Mouse (Mus musculus) hindbrain, embryonic 14.5 days (tissue): ENCODE measurements around the gene Herc2. TPM values are rescaled to one million over a fixed set of nuclear protein-coding genes. Genes with fewer than 3 reads are reported as not detected.

Experiments used
- ATAC-seq: fragments of 200-750 bp; cut with Nextera tagmentation; 2 replicates; pipeline ENCODE4 v1.8.0; 2017; ENCODE audit warnings: moderate number of reproducible peaks, mild to moderate bottlenecking, moderate TSS enrichment, moderate library complexity; ENCODE audit not compliant: low FRiP score
- DNase-seq: peaks from one replicate; pipeline ENCODE4 v3.0.0-alpha.2; 2015; ENCODE audit warnings: low spot score
- H3K27ac ChIP-seq: fragments of 300-500 bp; sonication (generic); 2 replicates; pipeline ENCODE4 v1.5.1; 2014; ENCODE audit warnings: mild to moderate bottlenecking, moderate library complexity
- H3K27me3 ChIP-seq: fragments of 300-500 bp; sonication (generic); 2 replicates; pipeline ENCODE4 v1.6.1; 2014; ENCODE audit warnings: mild to moderate bottlenecking, low read length, mixed read lengths; ENCODE audit not compliant: control insufficient read depth, insufficient read depth
- H3K36me3 ChIP-seq: fragments of 300-500 bp; sonication (generic); replicated peaks from 2 replicates; pipeline ENCODE4 v1.6.1; 2014; ENCODE audit not compliant: control insufficient read depth, insufficient read depth
- H3K4me1 ChIP-seq: fragments of 300-500 bp; sonication (generic); replicated peaks from 2 replicates; pipeline ENCODE4 v1.6.1; 2014; ENCODE audit warnings: antibody characterized with exemption, low read length, mixed read lengths; ENCODE audit not compliant: control insufficient read depth, insufficient read depth
- H3K4me2 ChIP-seq: fragments of 300-500 bp; sonication (generic); replicated peaks from 2 replicates; pipeline ENCODE4 v1.6.1; 2014; ENCODE audit warnings: mild to moderate bottlenecking, moderate library complexity
- H3K4me3 ChIP-seq: fragments of 300-500 bp; sonication (generic); replicated peaks from 2 replicates; pipeline ENCODE4 v1.5.1; 2014; ENCODE audit warnings: mild to moderate bottlenecking, low read length
- H3K9ac ChIP-seq: fragments of 300-500 bp; sonication (generic); 2 replicates; pipeline ENCODE4 v1.6.1; 2014
- H3K9me3 ChIP-seq: fragments of 300-500 bp; sonication (generic); 2 replicates; pipeline ENCODE4 v1.6.1; 2016; ENCODE audit warnings: low read length; ENCODE audit not compliant: control insufficient read depth
- WGBS: fragments of 180-500 bp; shearing (Covaris S2); extraction: QIAGEN DNeasy Blood & Tissue Kit; methylation state at CpG from one replicate; pipeline ENCODE4 v1.1.7; 2014; 5-methylcytosine and 5-hydroxymethylcytosine counted together
- polyA plus RNA-seq: library from polyadenylated mRNA; unstranded; fragments of >200 nt; fragmentation: Nextera tagmentation; extraction: Ambion mirVana; gene quantifications from 2 replicates; pipeline ENCODE4 v1.2.1, GENCODE M21; 2014

Herc2 gene
- polyA plus RNA-seq, 1 experiment from 2014 or later, result 57.4 TPM

DNA sequence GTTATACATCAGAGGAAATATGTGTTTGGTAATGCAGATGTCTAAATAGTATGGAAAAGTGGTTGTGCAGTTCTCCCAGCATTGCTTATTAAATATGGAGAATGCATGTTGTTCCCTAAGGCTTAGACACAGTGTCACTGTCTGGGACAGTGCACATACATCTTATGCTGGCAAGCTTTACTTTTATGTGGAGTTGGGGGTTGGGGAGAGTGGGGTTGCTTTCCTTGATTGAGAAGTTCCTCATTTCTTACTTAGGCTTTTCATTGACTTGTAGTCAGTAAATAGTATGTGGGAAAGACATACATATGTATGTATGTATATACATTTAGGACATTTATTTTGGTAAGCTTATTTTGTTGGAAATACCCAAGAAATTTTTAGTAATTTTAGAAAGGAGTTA is 3.0 kb downstream of the Herc2 start:
- Histone ChIP-seq H3K9me3 (no peaks in the 10 kb centered on the region), H3K4me3 (no peak overlapping the region), H3K27ac (no peak overlapping the region), H3K4me1 (peaks cover 17% of the 10 kb centered on the region), H3K36me3 (peaks cover 14% of the 10 kb centered on the region), H3K4me2 (no peak overlapping the region), H3K27me3 (no peaks in the 10 kb centered on the region), H3K9ac (no peak overlapping the region)
- DNase-seq (no peak), ATAC-seq (no peak)

DNA sequence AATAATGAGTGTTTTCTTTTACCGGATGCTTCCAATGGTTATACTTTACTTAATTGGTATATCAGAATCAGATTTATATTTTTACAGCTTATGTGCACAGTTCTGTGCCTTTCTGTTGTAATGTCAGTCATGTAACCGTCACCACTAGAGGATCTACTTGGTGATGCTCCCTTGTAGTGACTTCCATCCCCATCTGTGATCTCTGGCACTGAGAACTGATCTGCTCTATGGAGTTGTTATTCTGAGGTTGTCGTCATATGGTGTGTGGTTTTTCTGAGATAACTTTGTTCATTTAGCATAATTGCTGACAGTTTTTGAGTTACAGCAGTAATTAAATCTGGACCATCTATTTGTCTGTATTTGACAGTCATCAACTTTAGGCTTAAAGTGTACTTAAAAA is 5.3 kb downstream of the Herc2 start:
- no peak for ATAC-seq
- 95% methylated on average over 3 of the region's 3 CpGs for WGBS
- no peak overlapping the region for H3K9ac ChIP-seq
- peaks cover 11% of the 10 kb centered on the region for H3K4me1 ChIP-seq
- H3K36me3 ChIP-seq, result peaks cover 18% of the 10 kb centered on the region
- H3K4me3 ChIP-seq, result no peak overlapping the region
- H3K4me2 ChIP-seq, result no peak overlapping the region
- no peaks in the 10 kb centered on the region for H3K9me3 ChIP-seq
- H3K27me3 ChIP-seq, result no peaks in the 10 kb centered on the region
- DNase-seq, result no peak
- H3K27ac ChIP-seq, result no peak overlapping the region

- no peak for ATAC-seq
Observed at GRCm38 (mm10) chr7:56064876-56065275, 14.9 kb downstream of the Herc2 start.

GRCm38 (mm10) chr7:56066136-56066535 is 16.1 kb downstream of the Herc2 start:
- H3K4me3 ChIP-seq, result no peak overlapping the region
- H3K9ac ChIP-seq, result no peak overlapping the region
- 87% methylated on average over 2 of the region's 2 CpGs for WGBS
- no peak for ATAC-seq
- H3K9me3 ChIP-seq, result no peaks in the 10 kb centered on the region
- no peaks in the 10 kb centered on the region for H3K4me1 ChIP-seq
- no peak overlapping the region for H3K4me2 ChIP-seq
- no peaks in the 10 kb centered on the region for H3K27me3 ChIP-seq
- no peak for DNase-seq
- H3K36me3 ChIP-seq, result peaks cover 4% of the 10 kb centered on the region
- H3K27ac ChIP-seq, result no peak overlapping the region

More at GRCm38 (mm10) chr7:56064876-56065275, 14.9 kb downstream of the Herc2 start:
- no peak for DNase-seq
- Histone ChIP-seq H3K9ac (no peak overlapping the region), H3K4me2 (no peak overlapping the region), H3K9me3 (no peaks in the 10 kb centered on the region), H3K27me3 (no peaks in the 10 kb centered on the region), H3K4me3 (no peak overlapping the region), H3K27ac (no peak overlapping the region), H3K36me3 (peaks cover 4% of the 10 kb centered on the region), H3K4me1 (no peaks in the 10 kb centered on the region)
- WGBS, result 95% methylated on average over 1 of the region's 1 CpGs

DNA sequence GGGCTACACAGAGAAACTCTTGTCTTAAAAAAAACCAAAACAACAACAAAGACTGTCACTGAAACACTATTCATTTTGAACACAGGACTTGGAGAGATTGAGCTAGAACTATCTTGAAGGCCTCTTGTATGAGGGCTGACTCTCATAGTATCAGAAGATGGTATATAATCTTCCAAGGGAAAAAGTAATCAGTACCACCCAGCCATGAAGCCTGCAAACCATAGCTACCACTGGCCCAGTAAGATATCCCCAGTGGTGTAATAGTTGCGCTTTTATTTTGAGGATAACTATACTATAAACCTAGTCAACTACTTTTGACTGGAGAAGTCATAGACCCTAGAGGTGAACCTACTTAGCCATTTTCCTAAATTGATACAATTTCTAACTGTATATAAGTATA is 16.6 kb downstream of the Herc2 start:
- ATAC-seq, result no peak
- WGBS, result 100% methylated on average over 1 of the region's 1 CpGs

DNA sequence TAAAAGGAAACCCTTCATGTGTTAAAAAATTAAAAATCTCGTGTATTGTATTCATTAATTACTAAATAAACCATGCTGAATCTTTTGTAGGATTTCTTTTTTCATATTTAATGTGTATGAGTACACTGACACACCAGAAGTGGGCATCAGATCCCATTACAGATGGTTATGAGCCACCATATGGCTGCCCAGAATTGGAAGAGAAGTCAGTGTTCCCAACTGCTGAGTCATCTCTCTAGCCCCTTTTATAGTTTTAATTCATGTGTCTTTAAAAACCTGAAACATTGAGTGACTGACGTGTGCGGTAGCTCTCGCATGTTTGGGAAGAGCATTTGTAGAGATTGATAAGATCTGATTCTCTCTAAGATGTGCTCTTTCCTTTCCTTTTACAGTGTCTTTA is 21.7 kb downstream of the Herc2 start:
- no peak overlapping the region for H3K27ac ChIP-seq
- H3K9me3 ChIP-seq, result no peaks in the 10 kb centered on the region
- no peak overlapping the region for H3K9ac ChIP-seq
- DNase-seq (no peak), ATAC-seq (no peak)
- no peaks in the 10 kb centered on the region for H3K4me1 ChIP-seq
- peaks cover 8% of the 10 kb centered on the region; the same call in 1 of the 2 replicates for H3K36me3 ChIP-seq
- H3K4me3 ChIP-seq, result no peak overlapping the region
- WGBS, result 91% methylated on average over 4 of the region's 4 CpGs
- no peak overlapping the region for H3K4me2 ChIP-seq
- H3K27me3 ChIP-seq, result no peaks in the 10 kb centered on the region

More for the DNA sequence above, 16.6 kb downstream of the Herc2 start:
- H3K27me3 ChIP-seq, result no peaks in the 10 kb centered on the region
- H3K4me3 ChIP-seq, result no peak overlapping the region
- no peaks in the 10 kb centered on the region for H3K4me1 ChIP-seq
- no peak for DNase-seq
- no peaks in the 10 kb centered on the region for H3K9me3 ChIP-seq
- peaks cover 3% of the 10 kb centered on the region for H3K36me3 ChIP-seq
- no peak overlapping the region for H3K4me2 ChIP-seq
- H3K9ac ChIP-seq, result no peak overlapping the region
- no peak overlapping the region for H3K27ac ChIP-seq

- no peaks in the 10 kb centered on the region for H3K4me1 ChIP-seq
- no peak for DNase-seq
- peaks cover 46% of the 10 kb centered on the region for H3K36me3 ChIP-seq
- no peak for ATAC-seq
- H3K9me3 ChIP-seq, result no peaks in the 10 kb centered on the region
- H3K4me2 ChIP-seq, result no peak overlapping the region
- H3K27me3 ChIP-seq, result no peaks in the 10 kb centered on the region
- WGBS, result 78% methylated on average over 2 of the region's 2 CpGs
- H3K9ac ChIP-seq, result no peak overlapping the region
- H3K27ac ChIP-seq, result no peak overlapping the region
- no peak overlapping the region for H3K4me3 ChIP-seq
Observed at GRCm38 (mm10) chr7:56083034-56083433, 33.0 kb downstream of the Herc2 start.

GRCm38 (mm10) chr7:56089097-56089496 is 39.1 kb downstream of the Herc2 start:
- DNase-seq (no peak), ATAC-seq (no peak)
- Histone ChIP-seq H3K9me3 (no peaks in the 10 kb centered on the region), H3K9ac (no peak overlapping the region), H3K27me3 (no peaks in the 10 kb centered on the region), H3K4me2 (no peak overlapping the region), H3K27ac (no peak overlapping the region), H3K4me3 (no peak overlapping the region), H3K4me1 (no peaks in the 10 kb centered on the region), H3K36me3 (peaks cover 81% of the 10 kb centered on the region)
- 88% methylated on average over 3 of the region's 3 CpGs for WGBS

DNA sequence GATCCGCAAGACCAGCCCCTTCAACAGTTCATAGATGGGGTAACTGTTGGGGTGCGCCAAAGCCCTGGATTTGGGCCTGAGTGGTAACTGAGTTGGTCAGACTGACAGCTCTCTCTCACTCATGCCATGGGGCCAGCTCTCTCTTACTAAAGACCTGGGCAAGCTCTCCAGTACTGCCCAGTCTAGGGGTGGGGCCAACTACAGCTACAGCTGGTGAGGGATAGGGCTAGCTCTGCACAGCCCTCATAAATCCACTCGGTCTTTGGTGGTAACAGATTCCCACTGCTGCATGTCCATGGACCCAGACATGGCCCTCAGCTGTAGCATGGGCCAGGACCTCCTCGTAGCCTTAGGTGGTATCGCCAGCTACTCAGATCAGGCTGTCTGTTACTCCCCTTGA is 41.4 kb downstream of the Herc2 start:
- Histone ChIP-seq H3K4me2 (no peak overlapping the region), H3K4me1 (no peaks in the 10 kb centered on the region), H3K36me3 (peaks cover 86% of the 10 kb centered on the region), H3K9me3 (no peaks in the 10 kb centered on the region), H3K9ac (no peak overlapping the region), H3K27ac (no peak overlapping the region), H3K4me3 (no peak overlapping the region), H3K27me3 (no peaks in the 10 kb centered on the region)
- no peak for DNase-seq
- no peak for ATAC-seq
- 97% methylated on average over 5 of the region's 5 CpGs for WGBS

GRCm38 (mm10) chr7:56102293-56102847 is 52.4 kb downstream of the Herc2 start:
- WGBS, result 82% methylated on average over 5 of the region's 5 CpGs
- H3K9ac ChIP-seq, result no peak overlapping the region
- no peak overlapping the region for H3K27ac ChIP-seq
- peaks cover 88% of the 10 kb centered on the region for H3K36me3 ChIP-seq
- DNase-seq, result no peak
- H3K4me2 ChIP-seq, result no peak overlapping the region
- no peaks in the 10 kb centered on the region for H3K27me3 ChIP-seq
- H3K9me3 ChIP-seq, result no peaks in the 10 kb centered on the region
- H3K4me1 ChIP-seq, result no peaks in the 10 kb centered on the region
- H3K4me3 ChIP-seq, result no peak overlapping the region
- no peak for ATAC-seq
